In genomic region chr4:133211751-133212561, GRCm38 (mm10) we compare ENCODE assay signal across 8 mouse cellular contexts. TPM values are rescaled to one million over a fixed set of nuclear protein-coding genes. Genes with fewer than 3 reads are reported as not detected.
DNase-seq lines count a peak whose midpoint lies in the region; ATAC-seq lines count a peak whose summit lies in the region.

Gene Cd164l2, plus strand, starts transcription at chr4:133212131.
Gene Gpr3, minus strand, starts transcription at chr4:133212536.

- H3K9me3 ChIP-seq in forebrain, embryonic 15.5 days, result no peaks in the 10 kb centered on the region
- no peaks in the 10 kb centered on the region for H3K9me3 ChIP-seq in liver, embryonic 15.5 days (replicated peaks)

- peak within 1 kb of the TSS; percentile 58 for H3K4me3 ChIP-seq in brown adipose tissue, adult 24 weeks (ENCODE audit: insufficient read depth, low read depth, low read length)
- H3K4me3 ChIP-seq in forebrain, embryonic 15.5 days, result peak within 1 kb of the TSS; percentile 51
- H3K4me3 ChIP-seq in liver, embryonic 15.5 days (replicated peaks), result peak within 1 kb of the TSS; percentile 62

- ATAC-seq in forebrain, embryonic 15.5 days (replicated peaks), result peak; percentile 71
- ATAC-seq in liver, embryonic 15.5 days (ENCODE audit: insufficient read depth), result no peak

- no peaks in the 10 kb centered on the region; the same call in 1 of the 2 replicates for H3K4me1 ChIP-seq in brown adipose tissue, adult 24 weeks (ENCODE audit: control insufficient read depth, insufficient read depth, insufficient read length, low read length)
- H3K4me1 ChIP-seq in forebrain, embryonic 15.5 days, result peaks cover 17% of the 10 kb centered on the region
- H3K4me1 ChIP-seq in liver, embryonic 15.5 days (replicated peaks), result peaks cover 19% of the 10 kb centered on the region

- H3K36me3 ChIP-seq in forebrain, embryonic 15.5 days, result no peaks in the 10 kb centered on the region
- H3K36me3 ChIP-seq in liver, embryonic 15.5 days (replicated peaks), result no peaks in the 10 kb centered on the region

- 1% methylated on average over 52 of the region's 52 CpGs for WGBS in forebrain, embryonic 15.5 days
- 4% methylated on average over 50 of the region's 52 CpGs for WGBS in liver, embryonic 15.5 days (ENCODE audit: insufficient replicate concordance)

- peak within 1 kb of the TSS; percentile 99 for H3K4me2 ChIP-seq in forebrain, embryonic 15.5 days (replicated peaks)
- peak within 1 kb of the TSS; percentile 88 for H3K4me2 ChIP-seq in liver, embryonic 15.5 days

- peak within 1 kb of the TSS; percentile 62 for H3K9ac ChIP-seq in forebrain, embryonic 15.5 days (replicated peaks)
- H3K9ac ChIP-seq in liver, embryonic 15.5 days, result 0 out of 2 replicates have a peak within 1 kb of the TSS, but pooled peaks have one; percentile 11

- no peak within 1 kb of the TSS for H3K27ac ChIP-seq in brown adipose tissue, adult 24 weeks (replicated peaks; ENCODE audit: low read depth, low read length)
- no peak within 1 kb of the TSS for H3K27ac ChIP-seq in forebrain, embryonic 15.5 days (replicated peaks)
- H3K27ac ChIP-seq in liver, embryonic 15.5 days (replicated peaks), result no peak within 1 kb of the TSS

- H3K27me3 ChIP-seq in forebrain, embryonic 15.5 days, result peaks cover 20% of the 10 kb centered on the region; the same call in 1 of the 2 replicates
- peaks cover 85% of the 10 kb centered on the region for H3K27me3 ChIP-seq in liver, embryonic 15.5 days

- intact Hi-C loops in left cerebral cortex, postnatal 36 days (cut with DNase I), result loop anchor here (5.0 to 10.0 kb wide), 2 partner anchors 200 to 267 kb away; partner anchors contain the start of gene Ahdc1

- peak; percentile 42 to 44 for DNase-seq in left cerebral cortex, postnatal 36 days (ENCODE audit: low spot score in 2 of 2)
- no peak for DNase-seq in left cerebral cortex, adult 9 months (ENCODE audit: low spot score in 2 of 2)
- DNase-seq in retina, embryonic 14.5 days (ENCODE audit: low spot score), result no peak
- DNase-seq in layer of hippocampus, postnatal 10 days (ENCODE audit: low spot score in 2 of 2), result no peak
- no peak for DNase-seq in frontal cortex, postnatal 25 days (ENCODE audit: low spot score in 2 of 2)

RNA-seq across cellular contexts. Expression of gene Cd164l2, which starts in this region (rescaled TPM):
- 1 to 10 TPM; 4.9 to 10.0 TPM for total RNA-seq in left cerebral cortex, postnatal 36 days (2021)
- polyA plus RNA-seq in brown adipose tissue, adult 24 weeks (2012; ENCODE audit: insufficient read depth, insufficient read length, missing spikeins), result 3.3 and 4.1 TPM in 2 replicates
- 0.38 and 0.87 TPM in 2 replicates for polyA plus RNA-seq in forebrain, embryonic 15.5 days (2015; fragmentation: Nextera tagmentation; extraction: Ambion mirVana)
- not detected in 2 replicates for polyA plus RNA-seq in liver, embryonic 15.5 days (2015; fragmentation: Nextera tagmentation; extraction: Ambion mirVana)
- 1 to 10 TPM; 3.7 to 4.0 TPM for total RNA-seq in layer of hippocampus, postnatal 10 days (2021)

RNA-seq across cellular contexts. Expression of gene Gpr3, which starts in this region (rescaled TPM):
- total RNA-seq in left cerebral cortex, postnatal 36 days (2021), result 1 to 10 TPM; 8.1 to 8.5 TPM
- not detected in 2 replicates for polyA plus RNA-seq in brown adipose tissue, adult 24 weeks (2012; ENCODE audit: insufficient read depth, insufficient read length, missing spikeins)
- 0.48 and 0.55 TPM in 2 replicates for polyA plus RNA-seq in forebrain, embryonic 15.5 days (2015; fragmentation: Nextera tagmentation; extraction: Ambion mirVana)
- not detected in 2 replicates for polyA plus RNA-seq in liver, embryonic 15.5 days (2015; fragmentation: Nextera tagmentation; extraction: Ambion mirVana)
- total RNA-seq in layer of hippocampus, postnatal 10 days (2021), result 1 to 10 TPM; 5.0 to 6.0 TPM

Comparison
In these comparisons a context has a peak if more than half of its experiments do, and no peak if none do; other contexts are left out.
1. DNase-seq: peak in left cerebral cortex, postnatal 36 days (2 of 2); none in left cerebral cortex, adult 9 months (0 of 2), retina, embryonic 14.5 days (single experiment), layer of hippocampus, postnatal 10 days (0 of 2) and frontal cortex, postnatal 25 days (0 of 2).
2. Peak in ATAC-seq, H3K4me3 ChIP-seq, H3K9ac ChIP-seq and H3K4me2 ChIP-seq in forebrain, embryonic 15.5 days; RNA of the genes that start here not detected or under 1 TPM.
3. Peak in every context shown above with its lines, with median percentiles within 50 percentile points of each other: H3K4me3 ChIP-seq.